27 mouse cellular contexts compared by ENCODE assay signal in genomic region chr8:125401350-125401749, GRCm38 (mm10).
DNase-seq lines count a peak whose midpoint lies in the region; ATAC-seq and TF ChIP-seq lines count a peak whose summit lies in the region.
"Had no signal": no experiment of that assay in that cellular context is flagged by ENCODE, and none has a peak within 500 bp of the region (broad histone marks: within the 10 kb centered on the region; RNA-seq: fewer than 3 reads in every experiment).

No protein-coding gene starts in this region.

- no peak overlapping the region for H3K4me3 ChIP-seq in heart, embryonic 15.5 days
- H3K4me3 ChIP-seq in C2C12 (ENCODE audit: insufficient read depth, poor library complexity, severe bottlenecking) (no peak overlapping the region), CH12.LX (replicated peaks in 1 of 3; ENCODE audit: low read depth in 2 of 3, low read length in 2 of 3, poor library complexity in 1 of 3) (no peak overlapping the region), macrophage (ENCODE audit: inconsistent target) (no peak overlapping the region)
- H3K4me3 ChIP-seq: embryonic facial prominence, embryonic 10.5 days; embryonic facial prominence, embryonic 15.5 days; forebrain, embryonic 12.5 days; hindbrain, embryonic 13.5 days; liver, embryonic 15.5 days; lung, embryonic 15.5 days; neural tube, embryonic 12.5 days had no signal

- dilution Hi-C loops in CH12.LX (cut with MboI; ENCODE audit: extremely low pct_ligation_motif_present, extremely low pct_unique_long_range_greater_than_20kb, low sequenced_read_pairs) = no loop called here

- H3K9ac ChIP-seq in heart, embryonic 15.5 days = no peak overlapping the region
- no peak overlapping the region for H3K9ac ChIP-seq in CH12.LX (ENCODE audit: insufficient read depth, low read depth)
- H3K9ac ChIP-seq: embryonic facial prominence, embryonic 15.5 days; forebrain, embryonic 12.5 days; hindbrain, embryonic 13.5 days; liver, embryonic 15.5 days; lung, embryonic 15.5 days; neural tube, embryonic 12.5 days had no signal

- peaks cover 18% of the 10 kb centered on the region for H3K4me1 ChIP-seq in heart, embryonic 15.5 days (replicated peaks)
- no peaks in the 10 kb centered on the region; a peak in 1 of 4 replicates for H3K4me1 ChIP-seq in CH12.LX (ENCODE audit: control insufficient read depth in 1 of 2, insufficient read depth in 2 of 2)
- H3K4me1 ChIP-seq: liver, embryonic 15.5 days had no signal

- DNase-seq in heart, postnatal 4 days = no peak
- no peak for DNase-seq in CH12.LX (ENCODE audit: extremely low read depth)
- DNase-seq in ovary, postnatal 14 days (ENCODE audit: low spot score) = no peak
- DNase-seq: adrenal gland, postnatal 25 days; B cell, adult 2 months; cerebellum, adult 8-10 months; cerebellum, postnatal 25 days; gastrocnemius, postnatal 10 days; kidney, adult 9 months; kidney, postnatal 10 days; layer of hippocampus, postnatal 36 days; left cerebral cortex, postnatal 4 days; thymus, postnatal 4 days had no signal

- TF ChIP-seq EP300 in CH12.LX (IDR thresholded peaks at IDR 0.05; ENCODE audit: low read length) = no peak

- no peak for ATAC-seq in heart, embryonic 15.5 days (replicated peaks; ENCODE audit: insufficient number of reproducible peaks, insufficient read depth, low FRiP score, low read depth)
- ATAC-seq: intestine, embryonic 16.5 days; midbrain, embryonic 16.5 days; Patski had no signal

- no peak overlapping the region for H3K4me2 ChIP-seq in heart, embryonic 15.5 days
- H3K4me2 ChIP-seq in CH12.LX (ENCODE audit: insufficient read depth, low read depth, poor library complexity, severe bottlenecking) = no peak overlapping the region
- H3K4me2 ChIP-seq: embryonic facial prominence, embryonic 15.5 days; forebrain, embryonic 12.5 days; hindbrain, embryonic 13.5 days; liver, embryonic 15.5 days; lung, embryonic 15.5 days; midbrain, embryonic 11.5 days; neural tube, embryonic 12.5 days had no signal

- H3K79me3 ChIP-seq in C2C12 (ENCODE audit: low read depth) = no peaks in the 10 kb centered on the region

- H3K9me3 ChIP-seq in heart, embryonic 15.5 days (replicated peaks) = 0 out of 2 replicates have a peak, but pooled peaks cover 4% of the 10 kb centered on the region
- H3K9me3 ChIP-seq in CH12.LX (replicated peaks; ENCODE audit: low read length) = peaks cover 11% of the 10 kb centered on the region
- H3K9me3 ChIP-seq: embryonic facial prominence, embryonic 15.5 days; forebrain, embryonic 12.5 days; hindbrain, embryonic 13.5 days; lung, embryonic 15.5 days had no signal

- in situ Hi-C loops in CH12.LX (cut with MboI; ENCODE audit: low pct_ligation_motif_present, low pct_unique_long_range_greater_than_20kb, low sequenced_read_pairs) = no loop called here

- no peaks in the 10 kb centered on the region for H3K27me3 ChIP-seq in heart, embryonic 15.5 days
- no peaks in the 10 kb centered on the region for H3K27me3 ChIP-seq in C2C12 (ENCODE audit: control insufficient read depth, insufficient read depth, insufficient read length)
- H3K27me3 ChIP-seq in CH12.LX (replicated peaks) = no peaks in the 10 kb centered on the region
- H3K27me3 ChIP-seq: embryonic facial prominence, embryonic 15.5 days; forebrain, embryonic 12.5 days; hindbrain, embryonic 13.5 days; liver, embryonic 15.5 days; lung, embryonic 15.5 days; neural tube, embryonic 12.5 days; Patski had no signal

- H3K36me3 ChIP-seq in heart, embryonic 15.5 days = no peaks in the 10 kb centered on the region
- H3K36me3 ChIP-seq in C2C12 (ENCODE audit: control insufficient read depth, insufficient read depth) = no peaks in the 10 kb centered on the region
- no peaks in the 10 kb centered on the region for H3K36me3 ChIP-seq in CH12.LX (replicated peaks in 1 of 2; ENCODE audit: control insufficient read depth in 1 of 2, insufficient read depth in 1 of 2, low read length in 1 of 2)
- no peaks in the 10 kb centered on the region for H3K36me3 ChIP-seq in macrophage (ENCODE audit: inconsistent target)
- H3K36me3 ChIP-seq: embryonic facial prominence, embryonic 10.5 days; embryonic facial prominence, embryonic 15.5 days; forebrain, embryonic 12.5 days; hindbrain, embryonic 13.5 days; liver, embryonic 15.5 days; lung, embryonic 15.5 days; neural tube, embryonic 12.5 days had no signal

- H3K79me2 ChIP-seq in C2C12 (ENCODE audit: control insufficient read depth, insufficient read depth) (no peaks in the 10 kb centered on the region), CH12.LX (replicated peaks; ENCODE audit: control insufficient read depth, extremely low read depth, insufficient read depth, poor library complexity, severe bottlenecking) (no peaks in the 10 kb centered on the region), macrophage (ENCODE audit: inconsistent target) (no peaks in the 10 kb centered on the region)

- H3ac ChIP-seq in C2C12 (ENCODE audit: control insufficient read depth, insufficient read length, low read depth) = no peak overlapping the region

- TF ChIP-seq POLR2A in CH12.LX (IDR thresholded peaks at IDR 0.05; ENCODE audit: low read depth, low read length) = no peak

- no peak for TF ChIP-seq RAD21 in CH12.LX (IDR thresholded peaks at IDR 0.05; ENCODE audit: low read depth, low read length)

- TF ChIP-seq CTCF in C2C12 (IDR thresholded peaks at IDR 0.05; ENCODE audit: control insufficient read depth, insufficient read depth, insufficient read length) = no peak
- no peak for TF ChIP-seq CTCF in CH12.LX (conservative IDR thresholded peaks at IDR 0.05 in 1 of 2, IDR thresholded peaks at IDR 0.05 in 1 of 2; ENCODE audit: low read depth in 2 of 2, low read length in 2 of 2)

- WGBS in heart, embryonic 15.5 days = 48% methylated on average over 3 of the region's 3 CpGs
- WGBS in macrophage (ENCODE audit: missing documents) = 86% methylated on average over 3 of the region's 3 CpGs

- H3K27ac ChIP-seq in heart, embryonic 15.5 days = peak overlapping the region; percentile 54
- H3K27ac ChIP-seq in CH12.LX (ENCODE audit: insufficient read depth, low read depth) (no peak overlapping the region), macrophage (peak overlapping the region; percentile 12; the same call in 1 of the 2 replicates)
- H3K27ac ChIP-seq: embryonic facial prominence, embryonic 10.5 days; embryonic facial prominence, embryonic 15.5 days; forebrain, embryonic 12.5 days; hindbrain, embryonic 13.5 days; liver, embryonic 15.5 days; lung, embryonic 15.5 days; neural tube, embryonic 12.5 days had no signal

TF ChIP-seq in C2C12, 6 proteins besides CTCF, POLR2A, EP300 and RAD21:
- no peak for TF ChIP-seq MYOG (IDR thresholded peaks at IDR 0.05; ENCODE audit: control insufficient read depth, extremely low read depth, insufficient read length)
- peak; percentile 21 for TF ChIP-seq USF1 (IDR thresholded peaks at IDR 0.05; ENCODE audit: low read depth)

TF ChIP-seq in CH12.LX, 34 proteins besides CTCF, POLR2A, EP300 and RAD21:
- TF ChIP-seq TCF12 (IDR thresholded peaks at IDR 0.05; ENCODE audit: low read depth, low read length) = no peak
- TF ChIP-seq ZKSCAN1 (IDR thresholded peaks at IDR 0.05; ENCODE audit: borderline replicate concordance, low read depth, low read length) = no peak
- no peak for TF ChIP-seq UBTF (IDR thresholded peaks at IDR 0.05; ENCODE audit: low read depth, low read length)
- peak; percentile 90 for TF ChIP-seq USF2 (conservative IDR thresholded peaks at IDR 0.05; ENCODE audit: low read depth, low read length)
- no peak for TF ChIP-seq CHD2 (IDR thresholded peaks at IDR 0.05; ENCODE audit: low read length)
- no peak for TF ChIP-seq POLR2AphosphoS2 (IDR thresholded peaks at IDR 0.05; ENCODE audit: low read depth, low read length)
- TF ChIP-seq HCFC1 (IDR thresholded peaks at IDR 0.05; ENCODE audit: low read depth, low read length) = no peak
- TF ChIP-seq USF1 (IDR thresholded peaks at IDR 0.05; ENCODE audit: low read depth, low read length) = peak; percentile 51
- no peak for TF ChIP-seq SMC3 (IDR thresholded peaks at IDR 0.05; ENCODE audit: low read depth, low read length)
- TF ChIP-seq E2F4 (IDR thresholded peaks at IDR 0.05; ENCODE audit: insufficient replicate concordance, low read depth, low read length) = no peak
- peak; percentile 83 for TF ChIP-seq MAX (IDR thresholded peaks at IDR 0.05; ENCODE audit: low read length)
- TF ChIP-seq JUN (IDR thresholded peaks at IDR 0.05; ENCODE audit: insufficient read depth, low read depth, low read length) = no peak
- TF ChIP-seq TBP (conservative IDR thresholded peaks at IDR 0.05; ENCODE audit: low read depth, low read length) = no peak
- TF ChIP-seq ELF1 (IDR thresholded peaks at IDR 0.05; ENCODE audit: low read depth, low read length) = no peak
- no peak for TF ChIP-seq MAFK (IDR thresholded peaks at IDR 0.05; ENCODE audit: insufficient replicate concordance, low read length)
